ENCODE assay signal across 18 mouse cellular contexts in genomic region chr4:128700543-128700942, GRCm38 (mm10). TPM values are rescaled to one million over a fixed set of nuclear protein-coding genes. Genes with fewer than 3 reads are reported as not detected.
DNase-seq lines count a peak whose midpoint lies in the region; ATAC-seq lines count a peak whose summit lies in the region.
"Had no signal": no experiment of that assay in that cellular context is flagged by ENCODE, and none has a peak within 500 bp of the region (broad histone marks: within the 10 kb centered on the region; RNA-seq: fewer than 3 reads in every experiment).

No protein-coding gene starts in this region.

- 37% methylated on average over 2 of the region's 2 CpGs for WGBS in hindbrain, embryonic 14.5 days
- 47% methylated on average over 2 of the region's 2 CpGs for WGBS in hindbrain, embryonic 16.5 days
- 60% methylated on average over 2 of the region's 2 CpGs for WGBS in midbrain, embryonic 13.5 days
- 44% methylated on average over 2 of the region's 2 CpGs for WGBS in midbrain, embryonic 15.5 days
- 56% methylated on average over 2 of the region's 2 CpGs for WGBS in kidney, embryonic 16.5 days

- no peak overlapping the region for H3K4me2 ChIP-seq in hindbrain, embryonic 14.5 days (replicated peaks)
- H3K4me2 ChIP-seq in hindbrain, embryonic 16.5 days (ENCODE audit: low read length) = no peak overlapping the region
- H3K4me2 ChIP-seq in midbrain, embryonic 13.5 days (replicated peaks) = no peak overlapping the region
- no peak overlapping the region for H3K4me2 ChIP-seq in midbrain, embryonic 15.5 days
- H3K4me2 ChIP-seq in kidney, embryonic 16.5 days (replicated peaks; ENCODE audit: low read depth, low read length) = no peak overlapping the region
- H3K4me2 ChIP-seq: embryonic facial prominence, embryonic 15.5 days; heart, embryonic 11.5 days; hindbrain, embryonic 15.5 days; liver, embryonic 15.5 days; stomach, embryonic 15.5 days had no signal

- 0 out of 2 replicates have a peak, but pooled peaks have one; percentile 8 for ATAC-seq in hindbrain, embryonic 14.5 days (ENCODE audit: low FRiP score)
- no peak for ATAC-seq in hindbrain, embryonic 16.5 days
- ATAC-seq in midbrain, embryonic 13.5 days = peak; percentile 43
- ATAC-seq in midbrain, embryonic 15.5 days (replicated peaks) = no peak
- no peak for ATAC-seq in kidney, embryonic 16.5 days (ENCODE audit: low FRiP score, low TSS enrichment)
- ATAC-seq: CD4-positive, CD25-positive, alpha-beta regulatory T cell, adult 4 months had no signal

- no peak for DNase-seq in hindbrain, embryonic 14.5 days (ENCODE audit: low spot score)
- peak; percentile 68 for DNase-seq in embryo, embryonic 11 days
- peak; percentile 72 for DNase-seq in retina, postnatal 1 day
- DNase-seq in frontal cortex, postnatal 36 days (ENCODE audit: low spot score in 2 of 2) = no peak
- DNase-seq: cerebellum, adult 8-10 months; gastrocnemius, postnatal 14 days; kidney, postnatal 4 days; thymus, postnatal 4 days had no signal

- H3K36me3 ChIP-seq in hindbrain, embryonic 14.5 days (replicated peaks; ENCODE audit: control insufficient read depth, insufficient read depth) = no peaks in the 10 kb centered on the region
- H3K36me3 ChIP-seq in hindbrain, embryonic 16.5 days (ENCODE audit: control insufficient read depth, insufficient read depth, low read length) = no peaks in the 10 kb centered on the region
- H3K36me3 ChIP-seq in midbrain, embryonic 13.5 days = no peaks in the 10 kb centered on the region
- no peaks in the 10 kb centered on the region for H3K36me3 ChIP-seq in midbrain, embryonic 15.5 days (replicated peaks)
- H3K36me3 ChIP-seq in kidney, embryonic 16.5 days (ENCODE audit: insufficient read depth, low read length) = no peaks in the 10 kb centered on the region
- H3K36me3 ChIP-seq: embryonic facial prominence, embryonic 15.5 days; liver, embryonic 15.5 days; stomach, embryonic 15.5 days had no signal

- H3K27ac ChIP-seq in hindbrain, embryonic 14.5 days = no peak overlapping the region
- H3K27ac ChIP-seq in hindbrain, embryonic 16.5 days (ENCODE audit: low read depth, low read length) = no peak overlapping the region
- H3K27ac ChIP-seq in midbrain, embryonic 13.5 days = no peak overlapping the region
- H3K27ac ChIP-seq in midbrain, embryonic 15.5 days = no peak overlapping the region
- no peak overlapping the region for H3K27ac ChIP-seq in kidney, embryonic 16.5 days (ENCODE audit: low read length)
- H3K27ac ChIP-seq: embryonic facial prominence, embryonic 15.5 days; hindbrain, embryonic 15.5 days; liver, embryonic 15.5 days; stomach, embryonic 15.5 days had no signal

- H3K4me3 ChIP-seq in hindbrain, embryonic 14.5 days (replicated peaks; ENCODE audit: low read length) = no peak overlapping the region
- no peak overlapping the region for H3K4me3 ChIP-seq in hindbrain, embryonic 16.5 days (ENCODE audit: low read length)
- H3K4me3 ChIP-seq in midbrain, embryonic 13.5 days (replicated peaks) = no peak overlapping the region
- H3K4me3 ChIP-seq in midbrain, embryonic 15.5 days = no peak overlapping the region
- H3K4me3 ChIP-seq in kidney, embryonic 16.5 days (ENCODE audit: low read length) = no peak overlapping the region
- H3K4me3 ChIP-seq: embryonic facial prominence, embryonic 15.5 days; hindbrain, embryonic 15.5 days; liver, embryonic 15.5 days; stomach, embryonic 15.5 days had no signal

- H3K4me1 ChIP-seq in hindbrain, embryonic 14.5 days (replicated peaks; ENCODE audit: control insufficient read depth, insufficient read depth, low read length) = peaks cover 17% of the 10 kb centered on the region
- H3K4me1 ChIP-seq in hindbrain, embryonic 16.5 days (ENCODE audit: control insufficient read depth, insufficient read depth, low read depth, low read length) = peaks cover 17% of the 10 kb centered on the region
- peaks cover 16% of the 10 kb centered on the region for H3K4me1 ChIP-seq in midbrain, embryonic 13.5 days (replicated peaks)
- H3K4me1 ChIP-seq in midbrain, embryonic 15.5 days = peaks cover 16% of the 10 kb centered on the region
- peaks cover 40% of the 10 kb centered on the region for H3K4me1 ChIP-seq in kidney, embryonic 16.5 days (ENCODE audit: insufficient read depth, low read length)
- H3K4me1 ChIP-seq: liver, embryonic 15.5 days had no signal

- H3K9ac ChIP-seq in hindbrain, embryonic 14.5 days = no peak overlapping the region
- no peak overlapping the region for H3K9ac ChIP-seq in hindbrain, embryonic 16.5 days (ENCODE audit: low read depth, low read length)
- H3K9ac ChIP-seq in midbrain, embryonic 13.5 days (replicated peaks) = no peak overlapping the region
- no peak overlapping the region for H3K9ac ChIP-seq in midbrain, embryonic 15.5 days
- no peak overlapping the region for H3K9ac ChIP-seq in kidney, embryonic 16.5 days (replicated peaks; ENCODE audit: low read length)
- H3K9ac ChIP-seq: embryonic facial prominence, embryonic 15.5 days; hindbrain, embryonic 15.5 days; liver, embryonic 15.5 days; stomach, embryonic 15.5 days had no signal

- no peaks in the 10 kb centered on the region for H3K9me3 ChIP-seq in hindbrain, embryonic 14.5 days (ENCODE audit: control insufficient read depth, low read length)
- no peaks in the 10 kb centered on the region for H3K9me3 ChIP-seq in hindbrain, embryonic 16.5 days (ENCODE audit: control insufficient read depth, low read length)
- H3K9me3 ChIP-seq in midbrain, embryonic 13.5 days = no peaks in the 10 kb centered on the region
- no peaks in the 10 kb centered on the region for H3K9me3 ChIP-seq in midbrain, embryonic 15.5 days
- no peaks in the 10 kb centered on the region for H3K9me3 ChIP-seq in kidney, embryonic 16.5 days (ENCODE audit: low read length)
- H3K9me3 ChIP-seq: embryonic facial prominence, embryonic 15.5 days; hindbrain, embryonic 15.5 days; liver, embryonic 15.5 days; stomach, embryonic 15.5 days had no signal

- H3K27me3 ChIP-seq in hindbrain, embryonic 14.5 days (ENCODE audit: control insufficient read depth, insufficient read depth, low read length) = no peaks in the 10 kb centered on the region
- no peaks in the 10 kb centered on the region for H3K27me3 ChIP-seq in hindbrain, embryonic 16.5 days (replicated peaks; ENCODE audit: control insufficient read depth, insufficient read depth, low read length)
- H3K27me3 ChIP-seq in midbrain, embryonic 13.5 days = no peaks in the 10 kb centered on the region
- no peaks in the 10 kb centered on the region for H3K27me3 ChIP-seq in midbrain, embryonic 15.5 days (replicated peaks)
- H3K27me3 ChIP-seq in kidney, embryonic 16.5 days (ENCODE audit: insufficient read depth, low read length) = no peaks in the 10 kb centered on the region
- H3K27me3 ChIP-seq: embryonic facial prominence, embryonic 15.5 days; hindbrain, embryonic 15.5 days; liver, embryonic 15.5 days; stomach, embryonic 15.5 days had no signal

RNA-seq across cellular contexts. Expression of gene Phc2, which starts 46.0 kb away (rescaled TPM):
- 46.2 and 52.8 TPM in 2 replicates for polyA plus RNA-seq in hindbrain, embryonic 14.5 days (2014; fragmentation: Nextera tagmentation; extraction: Ambion mirVana)
- 19.9 and 23.5 TPM in 2 replicates for polyA plus RNA-seq in hindbrain, embryonic 16.5 days (2015; fragmentation: Nextera tagmentation; extraction: Ambion mirVana)
- polyA plus RNA-seq in midbrain, embryonic 13.5 days (2015; fragmentation: Nextera tagmentation; extraction: Ambion mirVana) = 30.0 and 36.1 TPM in 2 replicates
- 70.0 and 72.2 TPM in 2 replicates for polyA plus RNA-seq in midbrain, embryonic 15.5 days (2015; fragmentation: Nextera tagmentation; extraction: Ambion mirVana)
- polyA plus RNA-seq in kidney, embryonic 16.5 days (2015; fragmentation: Nextera tagmentation; extraction: Ambion mirVana) = 19.4 and 21.4 TPM in 2 replicates

RNA-seq across cellular contexts. Expression of gene A3galt2, which starts 54.6 kb away (rescaled TPM):
- 0.21 and 0.41 TPM in 2 replicates for polyA plus RNA-seq in hindbrain, embryonic 14.5 days (2014; fragmentation: Nextera tagmentation; extraction: Ambion mirVana)
- 0.23 and 0.36 TPM in 2 replicates for polyA plus RNA-seq in hindbrain, embryonic 16.5 days (2015; fragmentation: Nextera tagmentation; extraction: Ambion mirVana)
- 0.23 and 0.58 TPM in 2 replicates for polyA plus RNA-seq in midbrain, embryonic 13.5 days (2015; fragmentation: Nextera tagmentation; extraction: Ambion mirVana)
- polyA plus RNA-seq in midbrain, embryonic 15.5 days (2015; fragmentation: Nextera tagmentation; extraction: Ambion mirVana) = 0.28 and 0.34 TPM in 2 replicates
- polyA plus RNA-seq in kidney, embryonic 16.5 days (2015; fragmentation: Nextera tagmentation; extraction: Ambion mirVana) = 0.24 and 0.35 TPM in 2 replicates
- polyA plus RNA-seq: liver, embryonic 15.5 days had no signal

Comparison
In these comparisons a context has a peak if more than half of its experiments do, and no peak if none do; other contexts are left out.
1. ATAC-seq: peak in hindbrain, embryonic 14.5 days (single experiment) and midbrain, embryonic 13.5 days (single experiment); none in hindbrain, embryonic 16.5 days (single experiment), midbrain, embryonic 15.5 days (single experiment) and kidney, embryonic 16.5 days (single experiment).
2. DNase-seq: peak in embryo, embryonic 11 days (single experiment) and retina, postnatal 1 day (single experiment); none in hindbrain, embryonic 14.5 days (single experiment) and frontal cortex, postnatal 36 days (0 of 2).